In the genomic region with DNA sequence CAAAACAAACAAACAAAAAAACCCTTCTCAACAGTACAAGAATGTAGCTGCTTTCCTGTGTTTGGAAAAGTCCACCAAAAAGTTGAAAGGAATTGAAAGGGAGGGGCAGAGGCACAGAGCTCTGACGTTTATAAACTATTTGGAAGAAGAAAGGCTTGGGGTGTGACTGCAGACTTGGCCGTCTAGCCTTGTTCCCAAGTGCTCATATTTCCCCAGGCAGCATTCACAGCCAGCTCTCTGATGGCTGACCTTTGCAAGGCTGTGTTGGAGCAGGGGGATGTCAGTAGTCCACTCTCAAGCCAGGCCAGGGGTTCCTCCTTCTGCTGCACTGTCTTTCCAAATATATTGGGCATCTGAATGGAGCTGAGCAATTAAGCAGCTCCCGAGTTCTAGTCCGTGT, we compare ENCODE assay signal across 17 mouse cellular contexts.
DNase-seq lines count a peak whose midpoint lies in the region; ATAC-seq lines count a peak whose summit lies in the region.
"Had no signal": no experiment of that assay in that cellular context is flagged by ENCODE, and none has a peak within 500 bp of the region (broad histone marks: within the 10 kb centered on the region; RNA-seq: fewer than 3 reads in every experiment).

No protein-coding gene starts in this region.

- H3K36me3 ChIP-seq in lung, embryonic 15.5 days = no peaks in the 10 kb centered on the region
- H3K36me3 ChIP-seq in hindbrain, embryonic 13.5 days = no peaks in the 10 kb centered on the region
- no peaks in the 10 kb centered on the region for H3K36me3 ChIP-seq in liver, embryonic 11.5 days (ENCODE audit: control insufficient read depth, insufficient read depth, low read length)
- H3K36me3 ChIP-seq: embryonic facial prominence, embryonic 10.5 days; neural tube, embryonic 15.5 days; stomach, embryonic 15.5 days had no signal

- H3K27ac ChIP-seq in lung, embryonic 15.5 days = no peak overlapping the region; the same call in 1 of the 2 replicates
- H3K27ac ChIP-seq in hindbrain, embryonic 13.5 days = no peak overlapping the region
- no peak overlapping the region for H3K27ac ChIP-seq in liver, embryonic 11.5 days (ENCODE audit: low read depth, low read length)
- H3K27ac ChIP-seq: embryonic facial prominence, embryonic 10.5 days; forebrain, embryonic 13.5 days; layer of hippocampus, adult 2 months; neural tube, embryonic 15.5 days; stomach, embryonic 15.5 days had no signal

- H3K4me1 ChIP-seq in lung, embryonic 15.5 days = peaks cover 12% of the 10 kb centered on the region; the same call in 1 of the 2 replicates
- H3K4me1 ChIP-seq in hindbrain, embryonic 13.5 days (replicated peaks) = no peaks in the 10 kb centered on the region
- H3K4me1 ChIP-seq in liver, embryonic 11.5 days (replicated peaks; ENCODE audit: control insufficient read depth, insufficient read depth, low read length) = no peaks in the 10 kb centered on the region
- H3K4me1 ChIP-seq: embryonic facial prominence, embryonic 10.5 days; forebrain, embryonic 13.5 days; neural tube, embryonic 15.5 days; stomach, embryonic 15.5 days had no signal

- H3K27me3 ChIP-seq in lung, embryonic 15.5 days = no peaks in the 10 kb centered on the region
- no peaks in the 10 kb centered on the region for H3K27me3 ChIP-seq in hindbrain, embryonic 13.5 days
- no peaks in the 10 kb centered on the region for H3K27me3 ChIP-seq in liver, embryonic 11.5 days (replicated peaks; ENCODE audit: control insufficient read depth, insufficient read depth, low read length)
- H3K27me3 ChIP-seq: forebrain, embryonic 13.5 days; neural tube, embryonic 15.5 days; stomach, embryonic 15.5 days had no signal

- no peaks in the 10 kb centered on the region for H3K9me3 ChIP-seq in lung, embryonic 15.5 days
- H3K9me3 ChIP-seq in hindbrain, embryonic 13.5 days = no peaks in the 10 kb centered on the region
- no peaks in the 10 kb centered on the region for H3K9me3 ChIP-seq in liver, embryonic 11.5 days (ENCODE audit: control insufficient read depth, low read length)
- H3K9me3 ChIP-seq: embryonic facial prominence, embryonic 10.5 days; forebrain, embryonic 13.5 days; neural tube, embryonic 15.5 days; stomach, embryonic 15.5 days had no signal

- no peak overlapping the region for H3K4me2 ChIP-seq in lung, embryonic 15.5 days
- H3K4me2 ChIP-seq in hindbrain, embryonic 13.5 days = no peak overlapping the region
- H3K4me2 ChIP-seq in liver, embryonic 11.5 days = no peak overlapping the region
- H3K4me2 ChIP-seq: forebrain, embryonic 13.5 days; neural tube, embryonic 15.5 days; stomach, embryonic 15.5 days had no signal

- WGBS in lung, embryonic 15.5 days = 43% methylated on average over 4 of the region's 4 CpGs
- WGBS in hindbrain, embryonic 13.5 days = 71% methylated on average over 4 of the region's 4 CpGs
- WGBS in liver, embryonic 11.5 days = 58% methylated on average over 4 of the region's 4 CpGs

- no peak overlapping the region for H3K4me3 ChIP-seq in lung, embryonic 15.5 days
- H3K4me3 ChIP-seq in hindbrain, embryonic 13.5 days = no peak overlapping the region
- H3K4me3 ChIP-seq in liver, embryonic 11.5 days (ENCODE audit: low read depth, low read length) = no peak overlapping the region
- H3K4me3 ChIP-seq: embryonic facial prominence, embryonic 10.5 days; forebrain, embryonic 13.5 days; layer of hippocampus, adult 2 months; neural tube, embryonic 15.5 days; stomach, embryonic 15.5 days had no signal

- H3K9ac ChIP-seq in lung, embryonic 15.5 days = no peak overlapping the region
- H3K9ac ChIP-seq in hindbrain, embryonic 13.5 days = no peak overlapping the region
- no peak overlapping the region for H3K9ac ChIP-seq in liver, embryonic 11.5 days (ENCODE audit: low read depth, low read length)
- H3K9ac ChIP-seq: forebrain, embryonic 13.5 days; neural tube, embryonic 15.5 days; stomach, embryonic 15.5 days had no signal

- peak; percentile 70; the same call in 1 of the 2 replicates for ATAC-seq in lung, embryonic 15.5 days (ENCODE audit: borderline replicate concordance, extremely low read depth, low FRiP score, low TSS enrichment)
- no peak for ATAC-seq in hindbrain, embryonic 13.5 days (ENCODE audit: low FRiP score)
- no peak for ATAC-seq in liver, embryonic 11.5 days (replicated peaks; ENCODE audit: low FRiP score)
- ATAC-seq: forebrain, embryonic 13.5 days had no signal

- peak; percentile 39 for DNase-seq in gastrocnemius, adult 18-20 months (ENCODE audit: low spot score)
- DNase-seq in gastrocnemius, postnatal 4 days (ENCODE audit: low spot score in 2 of 2) = no peak
- peak; percentile 25 for DNase-seq in ZHBTc4 (ENCODE audit: low read depth, low spot score)
- DNase-seq in heart, adult 9 months (ENCODE audit: low spot score in 2 of 2) = peak; percentile 15 to 32
- DNase-seq in liver, embryonic 11.5 days (ENCODE audit: low spot score) = no peak
- no peak for DNase-seq in layer of hippocampus, postnatal 25 days (ENCODE audit: extremely low spot score in 1 of 2, low spot score in 1 of 2)
- DNase-seq: B cell, adult 2 months; cerebellum, adult 18-20 months; kidney, adult 11 months; right cerebral cortex, postnatal 25 days had no signal

Comparison
In these comparisons a context has a peak if more than half of its experiments do, and no peak if none do; other contexts are left out.
1. DNase-seq: peak in gastrocnemius, adult 18-20 months (single experiment), ZHBTc4 (single experiment) and heart, adult 9 months (2 of 2); none in gastrocnemius, postnatal 4 days (0 of 2), liver, embryonic 11.5 days (single experiment) and layer of hippocampus, postnatal 25 days (0 of 2).